Mouse (Mus musculus): Measurements from ENCODE around the gene Samm50. TPM values are rescaled to one million over a fixed set of nuclear protein-coding genes. Genes with fewer than 3 reads are reported as not detected.

Gene Samm50
- polyA plus RNA-seq, 1 experiment from 2014 or later = 92.2 TPM

DNA sequence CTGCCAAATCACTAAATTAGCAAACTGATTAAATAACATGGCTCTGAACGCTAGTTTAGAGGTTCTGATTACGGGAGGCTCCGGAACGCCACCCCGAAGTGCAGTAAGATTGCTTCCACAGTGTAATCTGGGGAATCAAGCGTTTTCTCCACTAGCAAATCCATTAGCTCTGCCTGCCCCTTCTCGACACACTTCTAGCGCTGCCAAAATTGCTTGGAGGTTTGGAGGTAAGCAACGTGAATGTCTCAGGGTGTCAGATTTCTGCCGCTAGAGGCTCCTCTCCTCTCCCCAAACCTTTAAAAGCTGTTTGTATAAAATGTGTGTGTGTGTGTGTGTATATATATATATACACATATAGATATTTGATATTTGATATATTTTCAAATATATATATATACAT lies 32.7 kb downstream of the Samm50 start:
- Histone ChIP-seq H3K27me3 (no peaks in the 10 kb centered on the region), H3K4me2 (no peak overlapping the region), H3K9me3 (peaks cover 2% of the 10 kb centered on the region; the same call in 1 of the 2 replicates), H3K36me3 (no peaks in the 10 kb centered on the region), H3K4me3 (no peak overlapping the region), H3K4me1 (peaks cover 2% of the 10 kb centered on the region; the same call in 1 of the 2 replicates), H3K9ac (no peak overlapping the region), H3K27ac (no peak overlapping the region)
- 30% methylated on average over 10 of the region's 10 CpGs for WGBS
- ATAC-seq (ENCODE audit: insufficient number of reproducible peaks, low FRiP score, low TSS enrichment, low read depth) = no peak

DNA sequence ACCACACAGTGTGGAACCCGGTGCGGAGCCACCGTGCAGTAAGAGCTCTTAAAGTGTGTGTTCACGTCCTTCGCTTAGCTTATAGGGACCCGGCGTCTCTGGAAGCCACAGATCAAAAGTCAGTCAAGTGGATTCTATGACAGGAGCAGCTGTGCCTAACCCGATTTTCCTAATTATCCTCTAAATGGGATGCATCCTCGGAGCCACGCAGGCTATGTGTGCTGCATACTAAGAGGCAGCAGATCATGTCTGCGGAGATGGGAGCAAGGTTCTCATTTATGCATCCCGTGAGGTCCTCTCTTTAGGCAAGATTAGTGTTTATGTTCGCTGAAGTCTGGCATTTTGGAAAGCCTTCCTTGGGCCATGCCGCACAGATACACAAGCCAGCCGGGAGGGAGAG lies 34.9 kb downstream of the Samm50 start:
- no peak overlapping the region for H3K27ac ChIP-seq
- H3K4me1 ChIP-seq = peaks cover 16% of the 10 kb centered on the region
- no peak for ATAC-seq (ENCODE audit: insufficient number of reproducible peaks, low FRiP score, low TSS enrichment, low read depth)
- no peak overlapping the region for H3K9ac ChIP-seq
- H3K36me3 ChIP-seq = no peaks in the 10 kb centered on the region
- H3K4me2 ChIP-seq = no peak overlapping the region
- H3K9me3 ChIP-seq = peaks cover 2% of the 10 kb centered on the region; the same call in 1 of the 2 replicates
- H3K27me3 ChIP-seq = peaks cover 13% of the 10 kb centered on the region
- 79% methylated on average over 15 of the region's 15 CpGs for WGBS
- H3K4me3 ChIP-seq = no peak overlapping the region

- Histone ChIP-seq H3K4me1 (peaks cover 19% of the 10 kb centered on the region), H3K27ac (no peak overlapping the region), H3K9ac (0 out of 2 replicates have a peak overlapping the region, but pooled peaks have one; percentile 33)
Observed at GRCm38 (mm10) chr15:84230661-84231060, 38.6 kb downstream of the Samm50 start.

DNA sequence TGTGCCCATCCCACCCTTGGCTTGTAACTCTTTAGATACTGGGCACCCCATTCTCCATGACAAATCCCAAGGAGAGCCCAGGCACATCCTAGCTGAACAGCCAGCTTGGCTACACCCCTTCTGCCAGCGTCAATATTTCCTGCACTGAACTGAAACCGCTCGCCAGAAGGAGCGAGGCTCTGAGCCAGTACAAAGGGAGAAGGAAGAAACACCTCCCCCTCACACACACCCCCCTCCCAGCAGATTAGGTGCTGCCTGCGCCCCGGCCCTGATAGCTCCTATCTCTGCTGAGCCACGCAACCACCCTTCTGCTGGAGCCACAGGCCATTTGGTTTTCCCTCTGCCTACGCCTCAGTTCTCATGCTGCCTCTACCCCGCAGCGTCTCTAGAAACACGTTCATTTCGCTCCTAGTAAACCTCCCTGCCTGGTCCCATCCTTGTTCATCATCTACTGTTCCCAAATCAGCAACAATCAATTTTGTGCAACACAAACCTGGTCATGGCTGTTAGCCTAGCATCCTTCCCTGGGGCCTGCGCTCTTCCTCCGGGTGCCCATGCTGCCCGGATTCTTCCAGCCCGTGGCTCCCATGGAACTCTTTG lies 39.2 kb downstream of the Samm50 start:
- ATAC-seq (ENCODE audit: insufficient number of reproducible peaks, low FRiP score, low TSS enrichment, low read depth) = no peak
- Histone ChIP-seq H3K36me3 (no peaks in the 10 kb centered on the region), H3K27me3 (peaks cover 21% of the 10 kb centered on the region), H3K9ac (peak overlapping the region; percentile 33), H3K4me2 (peak overlapping the region; percentile 93), H3K9me3 (peaks cover 2% of the 10 kb centered on the region; the same call in 1 of the 2 replicates), H3K4me3 (peak overlapping the region; percentile 53), H3K27ac (no peak overlapping the region), H3K4me1 (peaks cover 19% of the 10 kb centered on the region)
- 7% methylated on average over 15 of the region's 16 CpGs for WGBS

More at GRCm38 (mm10) chr15:84230661-84231060, 38.6 kb downstream of the Samm50 start:
- Histone ChIP-seq H3K27me3 (peaks cover 21% of the 10 kb centered on the region), H3K4me3 (0 out of 2 replicates have a peak overlapping the region, but pooled peaks have one; percentile 53), H3K9me3 (peaks cover 2% of the 10 kb centered on the region; the same call in 1 of the 2 replicates), H3K4me2 (0 out of 2 replicates have a peak overlapping the region, but pooled peaks have one; percentile 93), H3K36me3 (no peaks in the 10 kb centered on the region)
- no peak for ATAC-seq (ENCODE audit: insufficient number of reproducible peaks, low FRiP score, low TSS enrichment, low read depth)
- 30% methylated on average over 5 of the region's 5 CpGs for WGBS

DNA sequence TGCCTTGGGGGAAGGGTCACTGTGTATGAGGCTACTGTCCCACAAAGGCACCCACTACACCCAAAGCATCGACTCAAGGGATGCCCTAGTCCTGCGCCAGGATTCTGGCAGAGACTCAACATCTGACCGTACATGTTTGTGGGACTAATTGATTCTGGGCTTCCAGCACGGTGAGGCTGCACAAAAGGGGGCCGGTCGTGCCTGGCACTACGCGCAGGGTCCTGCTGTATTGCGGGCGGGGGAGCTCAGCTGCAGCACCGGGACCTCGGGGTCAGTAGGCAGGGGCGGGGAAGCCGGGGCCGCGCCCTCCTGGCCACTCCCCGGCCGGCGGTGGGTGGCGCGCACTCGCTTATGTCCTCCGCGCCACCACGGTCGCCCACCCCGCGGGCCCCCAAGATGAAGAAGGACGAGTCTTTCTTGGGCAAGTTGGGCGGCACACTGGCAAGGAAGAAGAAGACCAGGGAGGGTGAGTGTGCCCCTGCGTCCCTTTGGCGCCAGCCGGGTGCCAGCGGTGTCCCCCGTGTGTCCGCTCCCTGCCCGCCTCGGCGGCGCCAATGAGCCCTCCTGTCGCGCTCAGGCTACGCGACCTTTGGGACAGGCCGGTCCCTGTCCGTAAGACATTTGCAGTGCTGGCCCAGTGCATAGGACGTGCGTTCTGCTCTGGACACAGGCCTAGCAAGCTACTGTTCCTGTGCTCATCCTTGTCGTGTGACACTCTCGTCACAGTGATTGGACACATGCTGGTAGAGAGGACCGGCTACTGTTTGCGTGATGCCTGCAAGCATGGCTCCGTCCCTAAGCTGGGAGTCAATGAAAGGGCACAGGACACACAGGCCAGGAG lies 39.9 kb downstream of the Samm50 start, which contains the start of gene Parvb:
Parvb (plus strand) TSS at position 323 of the 841 bp plus-strand sequence.
- peak within 1 kb of the TSS; percentile 53 for H3K4me3 ChIP-seq
- H3K27ac ChIP-seq = peak within 1 kb of the TSS; percentile 51
- no peaks in the 10 kb centered on the region for H3K36me3 ChIP-seq
- H3K4me1 ChIP-seq = peaks cover 19% of the 10 kb centered on the region
- peaks cover 2% of the 10 kb centered on the region; the same call in 1 of the 2 replicates for H3K9me3 ChIP-seq
- peaks cover 21% of the 10 kb centered on the region for H3K27me3 ChIP-seq
- peak within 1 kb of the TSS; percentile 93 for H3K4me2 ChIP-seq
- WGBS = 2% methylated on average over 50 of the region's 53 CpGs
- H3K9ac ChIP-seq = peak within 1 kb of the TSS; percentile 33
- ATAC-seq (ENCODE audit: insufficient number of reproducible peaks, low FRiP score, low TSS enrichment, low read depth) = peak; percentile 12; the same call in 1 of the 2 replicates

DNA sequence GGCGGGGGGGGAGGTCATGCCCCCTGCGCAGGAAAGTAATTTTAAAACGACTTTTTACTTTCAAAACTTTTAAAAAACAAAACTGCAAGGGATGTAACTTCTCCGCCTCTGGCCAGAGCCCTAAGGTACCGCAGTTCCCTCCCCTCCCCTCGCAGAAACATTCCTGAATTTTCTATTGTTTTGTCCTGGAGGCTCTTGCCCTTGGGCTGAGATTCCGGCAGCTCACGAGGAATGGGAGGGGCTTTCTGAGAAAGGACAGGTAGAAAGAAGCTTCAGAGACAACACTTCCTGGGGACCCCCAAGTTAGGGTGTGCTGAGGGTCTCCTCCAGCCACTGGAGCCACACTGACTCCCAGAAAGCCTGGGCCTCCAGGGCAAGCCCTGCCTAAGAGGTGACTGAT lies 40.6 kb downstream of the Samm50 start:
- peak overlapping the region; percentile 93 for H3K4me2 ChIP-seq
- peaks cover 2% of the 10 kb centered on the region; the same call in 1 of the 2 replicates for H3K9me3 ChIP-seq
- no peak for ATAC-seq (ENCODE audit: insufficient number of reproducible peaks, low FRiP score, low TSS enrichment, low read depth)
- peaks cover 19% of the 10 kb centered on the region for H3K4me1 ChIP-seq
- no peaks in the 10 kb centered on the region for H3K36me3 ChIP-seq
- no peak overlapping the region for H3K27ac ChIP-seq
- H3K4me3 ChIP-seq = peak overlapping the region; percentile 53
- peaks cover 21% of the 10 kb centered on the region for H3K27me3 ChIP-seq
- H3K9ac ChIP-seq = no peak overlapping the region
- WGBS = 24% methylated on average over 8 of the region's 8 CpGs

GRCm38 (mm10) chr15:84234794-84235581 lies 42.9 kb downstream of the Samm50 start:
- ATAC-seq (ENCODE audit: insufficient number of reproducible peaks, low FRiP score, low TSS enrichment, low read depth) = no peak
- peaks cover 35% of the 10 kb centered on the region for H3K27me3 ChIP-seq
- H3K27ac ChIP-seq = no peak overlapping the region
- no peak overlapping the region for H3K4me3 ChIP-seq
- H3K4me1 ChIP-seq = peaks cover 34% of the 10 kb centered on the region
- H3K9ac ChIP-seq = no peak overlapping the region
- H3K36me3 ChIP-seq = no peaks in the 10 kb centered on the region
- no peaks in the 10 kb centered on the region for H3K9me3 ChIP-seq
- 82% methylated on average over 7 of the region's 7 CpGs for WGBS
- no peak overlapping the region for H3K4me2 ChIP-seq

GRCm38 (mm10) chr15:84235646-84236045 lies 43.6 kb downstream of the Samm50 start:
- Histone ChIP-seq H3K4me2 (no peak overlapping the region), H3K4me1 (peaks cover 33% of the 10 kb centered on the region), H3K36me3 (no peaks in the 10 kb centered on the region), H3K9ac (no peak overlapping the region), H3K4me3 (no peak overlapping the region), H3K27ac (no peak overlapping the region), H3K9me3 (no peaks in the 10 kb centered on the region), H3K27me3 (peaks cover 34% of the 10 kb centered on the region)
- 87% methylated on average over 7 of the region's 7 CpGs for WGBS
- ATAC-seq (ENCODE audit: insufficient number of reproducible peaks, low FRiP score, low TSS enrichment, low read depth) = no peak

GRCm38 (mm10) chr15:84238552-84238951 lies 46.5 kb downstream of the Samm50 start:
- WGBS = 25% methylated on average over 15 of the region's 15 CpGs
- H3K9me3 ChIP-seq = no peaks in the 10 kb centered on the region
- no peak overlapping the region for H3K4me3 ChIP-seq
- no peak overlapping the region for H3K27ac ChIP-seq
- H3K36me3 ChIP-seq = no peaks in the 10 kb centered on the region
- ATAC-seq (ENCODE audit: insufficient number of reproducible peaks, low FRiP score, low TSS enrichment, low read depth) = no peak
- H3K9ac ChIP-seq = no peak overlapping the region
- H3K4me2 ChIP-seq = no peak overlapping the region
- peaks cover 13% of the 10 kb centered on the region; the same call in 1 of the 2 replicates for H3K27me3 ChIP-seq
- H3K4me1 ChIP-seq = peaks cover 22% of the 10 kb centered on the region

DNA sequence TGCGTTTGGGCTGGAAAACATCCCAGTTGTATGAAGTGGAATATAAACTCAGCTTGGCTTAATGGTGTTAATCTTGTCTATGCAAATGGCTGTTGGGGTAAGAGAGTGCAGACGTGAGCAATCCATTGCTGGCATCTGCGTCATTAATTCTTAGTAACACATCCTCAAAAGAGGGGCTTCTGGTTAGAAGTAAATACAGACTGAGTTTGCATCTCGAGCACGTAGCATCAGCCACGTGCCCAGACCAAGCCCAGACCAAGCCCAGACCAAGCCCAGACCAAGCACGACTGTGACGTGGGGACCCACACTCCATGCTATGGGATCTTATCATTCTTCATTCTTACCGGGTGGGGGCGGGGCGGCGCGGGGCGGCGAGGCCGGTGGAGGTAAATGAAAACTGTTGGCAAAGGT lies 47.0 kb downstream of the Samm50 start:
- 14% methylated on average over 16 of the region's 16 CpGs for WGBS
- H3K36me3 ChIP-seq = no peaks in the 10 kb centered on the region
- no peaks in the 10 kb centered on the region for H3K9me3 ChIP-seq
- no peak for ATAC-seq (ENCODE audit: insufficient number of reproducible peaks, low FRiP score, low TSS enrichment, low read depth)
- peaks cover 13% of the 10 kb centered on the region; the same call in 1 of the 2 replicates for H3K27me3 ChIP-seq
- no peak overlapping the region for H3K9ac ChIP-seq
- peaks cover 22% of the 10 kb centered on the region for H3K4me1 ChIP-seq
- peak overlapping the region; percentile 22; the same call in 1 of the 2 replicates for H3K4me2 ChIP-seq
- H3K27ac ChIP-seq = no peak overlapping the region
- H3K4me3 ChIP-seq = no peak overlapping the region

- WGBS = 18% methylated on average over 7 of the region's 7 CpGs
- Histone ChIP-seq H3K4me2 (no peak overlapping the region), H3K27ac (0 out of 2 replicates have a peak overlapping the region, but pooled peaks have one; percentile 27), H3K4me3 (no peak overlapping the region), H3K9me3 (no peaks in the 10 kb centered on the region), H3K9ac (no peak overlapping the region), H3K4me1 (peaks cover 22% of the 10 kb centered on the region), H3K36me3 (no peaks in the 10 kb centered on the region), H3K27me3 (peaks cover 13% of the 10 kb centered on the region; the same call in 1 of the 2 replicates)
- peak; percentile 77; the same call in 1 of the 2 replicates for ATAC-seq (ENCODE audit: insufficient number of reproducible peaks, low FRiP score, low TSS enrichment, low read depth)
Observed at GRCm38 (mm10) chr15:84241520-84241919, 49.5 kb downstream of the Samm50 start.

Data from limb, embryonic 15.5 days (tissue).